Mouse (Mus musculus) E14TG2a.4 (cell line): ENCODE measurements at regions not wholly inside any gene's neighbourhood (a gene's known extent, or its start where the extent isn't known, plus 50 kb on each side); places are given as distances from the start of the nearest gene placed in this dataset.

ENCODE experiments used
- CTCF ChIP-seq: conservative IDR thresholded peaks from 2 replicates; pipeline ENCODE4 v1.5.1; 2014; ENCODE audit warnings: low read length
- NANOG ChIP-seq: IDR thresholded peaks from 2 replicates; pipeline ENCODE4 v1.6.1; 2014; ENCODE audit warnings: borderline replicate concordance, low read length, mixed read lengths
- POU5F1 ChIP-seq: IDR thresholded peaks from 2 replicates; pipeline ENCODE4 v1.6.1; 2014; ENCODE audit warnings: low read length, borderline replicate concordance

- TF ChIP-seq CTCF (no peak), POU5F1 (no peak), NANOG (no peak)
Observed at GRCm38 (mm10) chr9:41672958-41673357, 451.1 kb downstream of the Sorl1 start.
